Mouse (Mus musculus) brain, embryonic 14.5 days (tissue): ENCODE data around the gene Xylt2. TPM values are rescaled to one million over a fixed set of nuclear protein-coding genes. Genes with fewer than 3 reads are reported as not detected.
A peak's percentile ranks its signal among the peaks of the same experiment; 100 is the strongest.

Source experiments
- DNase-seq: peaks from one replicate; pipeline ENCODE4 v3.0.0-alpha.2; 2011; ENCODE audit warnings: low read depth
- CTCF ChIP-seq: fragments of 200-500 bp; IDR thresholded peaks from 2 replicates; pipeline ENCODE4 v1.5.1; 2012; ENCODE audit warnings: inconsistent platforms, mild to moderate bottlenecking, moderate library complexity, borderline replicate concordance; ENCODE audit not compliant: insufficient read depth, insufficient read length; ENCODE audit errors: extremely low read depth
- POLR2A ChIP-seq: fragments of 200-500 bp; IDR thresholded peaks from 2 replicates; pipeline ENCODE4 v1.6.1; 2012; ENCODE audit warnings: mild to moderate bottlenecking, inconsistent platforms, borderline replicate concordance; ENCODE audit not compliant: poor library complexity, insufficient read depth, insufficient read length, severe bottlenecking; ENCODE audit errors: extremely low read depth
- polyA plus RNA-seq: library from polyadenylated mRNA; depleted of rRNA; stranded (reverse); fragments of >200 nt; gene quantifications from 2 replicates; pipeline ENCODE4 v1.2.3, GENCODE M21; 2012; rRNA removed

Gene Xylt2
- polyA plus RNA-seq, result 19.5 and 24.1 TPM in 2 replicates

DNA sequence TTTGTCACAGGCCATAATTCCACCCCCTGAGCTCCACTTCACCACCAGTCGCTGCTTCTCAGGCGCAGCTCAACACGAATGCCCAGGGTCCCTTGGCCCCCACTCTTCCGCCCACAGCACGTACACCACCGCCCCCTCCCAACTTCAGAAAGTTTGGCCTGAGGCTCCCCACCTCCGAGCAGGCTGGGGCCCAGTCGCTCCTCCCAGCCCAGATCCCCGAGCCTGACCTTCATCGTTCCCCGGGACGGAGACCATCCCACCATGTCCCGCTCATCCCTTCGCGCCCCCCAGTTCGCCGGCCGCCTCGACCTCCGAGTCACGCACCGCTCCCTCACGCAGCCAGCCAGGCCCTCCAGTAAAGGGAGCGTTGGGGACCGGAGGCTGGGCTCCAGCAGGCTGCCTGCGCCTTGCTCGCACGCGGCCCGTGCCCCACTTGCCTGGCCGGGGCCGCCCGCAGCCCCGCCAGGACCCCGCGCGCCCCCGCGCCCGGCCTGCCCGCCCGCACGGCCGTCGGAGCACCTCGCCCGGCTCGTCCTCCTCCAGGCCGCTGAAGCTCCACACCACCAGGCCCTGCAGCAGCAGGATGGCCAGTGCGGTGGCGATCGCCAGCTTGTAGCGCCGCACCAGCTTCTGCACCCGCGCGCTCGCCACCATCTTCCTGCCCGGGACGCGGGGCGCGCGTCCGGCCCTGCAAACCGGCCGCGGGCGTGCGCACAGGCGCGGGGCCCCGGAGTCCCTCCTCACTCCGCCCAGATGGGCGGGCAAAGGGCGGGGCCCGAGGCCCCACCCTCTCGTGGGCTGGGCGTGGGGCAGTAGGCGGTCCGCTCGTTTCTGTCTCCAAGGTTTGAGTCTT, at the start of gene Xylt2:
Gene Xylt2 (minus strand): TSS at position 762 of the 853 bp plus-strand sequence.
- peak; percentile 97 for TF ChIP-seq POLR2A
- TF ChIP-seq CTCF, result no peak
- DNase-seq, result peak; percentile 97

DNA sequence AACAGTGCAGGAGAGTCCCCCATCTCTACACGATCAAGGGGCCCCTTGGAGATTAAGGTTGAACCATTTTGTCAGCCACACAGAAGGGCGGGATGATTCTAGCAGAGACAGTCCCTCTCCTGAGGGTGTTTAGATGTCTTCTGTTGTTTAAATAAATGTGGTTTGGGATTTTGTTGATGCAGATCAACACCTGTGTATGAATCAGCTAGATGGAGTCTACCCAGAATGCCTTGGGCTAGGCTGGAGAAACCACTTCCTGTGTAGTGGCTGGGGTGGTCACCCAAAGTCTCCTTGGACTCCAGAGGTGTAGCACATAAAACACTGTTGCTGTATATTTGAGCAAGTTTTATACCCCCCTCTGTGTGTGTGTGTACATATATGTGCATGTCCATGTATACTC, 41.9 kb upstream of the Xylt2 start:
- TF ChIP-seq CTCF (no peak), POLR2A (no peak)
- DNase-seq, result no peak

DNA sequence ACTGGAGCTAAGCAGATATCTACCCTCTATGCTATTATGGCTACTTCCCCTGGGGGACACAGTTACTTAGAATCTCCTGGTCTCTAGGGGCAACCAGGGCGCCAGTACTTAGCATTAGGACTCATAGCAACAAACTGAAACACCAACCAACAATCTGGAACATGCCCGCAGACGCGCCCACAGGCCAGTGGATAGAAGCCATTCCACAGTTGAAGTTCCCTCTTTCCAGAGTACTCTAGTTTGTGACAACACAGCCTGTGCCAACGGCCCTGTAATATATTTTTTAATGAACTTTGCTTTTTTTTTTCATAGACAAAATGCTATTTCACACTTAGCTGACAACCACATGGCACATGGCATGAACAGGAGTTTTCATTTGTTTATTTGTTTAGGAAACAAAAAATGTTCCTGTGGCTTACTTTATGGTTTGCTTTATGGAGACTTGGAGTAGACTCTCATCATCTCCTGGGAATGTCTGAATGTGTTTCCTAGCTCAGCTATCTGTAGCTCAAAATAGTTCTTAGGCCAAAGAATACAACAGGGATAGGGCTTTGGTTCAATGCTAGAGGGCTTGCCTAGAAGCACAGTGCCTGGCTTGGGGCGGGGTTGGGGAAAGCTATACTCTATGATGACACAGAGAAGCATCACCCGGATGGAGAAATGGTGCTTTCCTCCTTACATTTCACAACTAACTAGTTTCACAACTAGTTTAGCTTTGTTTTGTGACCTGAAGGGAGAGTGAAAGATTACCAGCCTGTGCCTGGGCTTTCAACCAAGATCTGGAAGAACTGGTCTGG, 41.0 kb upstream of the Xylt2 start:
- TF ChIP-seq POLR2A (no peak), CTCF (no peak)
- DNase-seq, result no peak

DNA sequence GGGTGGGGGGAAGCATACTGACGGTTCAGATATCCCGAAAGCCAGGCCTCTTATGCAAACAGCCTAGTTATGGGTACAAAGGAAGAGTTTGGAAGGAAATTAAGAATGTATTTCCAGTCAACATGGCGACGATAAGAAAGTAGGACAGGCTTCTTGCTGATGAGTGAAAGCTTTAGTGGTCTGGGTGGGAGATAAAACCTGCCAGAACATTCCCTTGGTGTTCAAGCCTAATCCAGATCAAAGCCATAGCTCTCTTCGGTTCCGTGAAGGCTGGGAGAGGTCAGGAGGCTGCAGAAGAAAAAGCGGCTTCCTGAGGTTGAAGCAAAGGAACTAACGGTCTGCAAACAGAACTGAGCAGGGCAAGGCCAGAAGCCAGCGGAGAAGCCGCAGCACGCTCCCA, 39.9 kb upstream of the Xylt2 start:
- TF ChIP-seq POLR2A (no peak), CTCF (no peak)
- peak; percentile 13 for DNase-seq

DNA sequence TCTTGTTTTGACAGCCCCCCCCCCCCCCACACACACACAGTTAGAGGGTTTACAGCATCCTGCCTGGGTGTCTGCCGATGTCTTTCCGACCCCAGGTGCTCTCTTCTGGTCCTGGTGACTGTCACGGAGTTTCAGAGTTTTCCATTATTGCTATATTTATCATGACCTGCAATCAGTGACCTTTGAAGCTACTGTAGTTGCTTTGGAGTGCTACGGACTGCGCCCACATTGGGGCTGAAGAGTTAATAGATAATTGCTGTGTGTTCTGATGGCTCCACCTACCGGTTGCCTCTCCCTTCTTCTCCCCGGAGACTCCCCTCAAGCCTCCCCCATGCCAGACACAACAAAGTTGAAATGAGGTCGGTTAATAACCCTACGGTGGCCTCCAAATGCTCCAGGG, 39.4 kb upstream of the Xylt2 start:
- TF ChIP-seq CTCF (peak; percentile 50; the same call in 1 of the 2 replicates), POLR2A (no peak)

DNA sequence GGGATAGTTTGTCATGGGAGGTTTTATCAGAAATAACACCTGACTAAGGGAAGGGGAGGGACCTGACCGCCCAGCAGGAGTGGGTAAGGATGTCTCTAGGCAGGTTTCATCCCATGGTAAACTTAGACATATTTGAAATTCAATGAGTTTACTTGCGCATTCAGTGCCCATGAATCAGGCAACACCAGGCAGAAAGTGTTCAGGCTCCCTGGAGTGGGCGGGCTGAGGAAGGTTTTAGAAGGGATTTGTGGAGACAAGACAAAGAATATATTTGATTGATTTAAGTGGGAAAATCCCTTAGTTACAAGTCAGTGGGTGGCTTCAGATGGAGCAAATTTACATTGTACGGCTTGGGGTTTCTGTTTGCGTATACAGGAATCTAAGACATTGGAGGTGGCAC, 38.3 kb upstream of the Xylt2 start:
- TF ChIP-seq POLR2A (no peak), CTCF (no peak)
- no peak for DNase-seq

More for the DNA sequence above, 39.4 kb upstream of the Xylt2 start:
- peak; percentile 64 for DNase-seq

DNA sequence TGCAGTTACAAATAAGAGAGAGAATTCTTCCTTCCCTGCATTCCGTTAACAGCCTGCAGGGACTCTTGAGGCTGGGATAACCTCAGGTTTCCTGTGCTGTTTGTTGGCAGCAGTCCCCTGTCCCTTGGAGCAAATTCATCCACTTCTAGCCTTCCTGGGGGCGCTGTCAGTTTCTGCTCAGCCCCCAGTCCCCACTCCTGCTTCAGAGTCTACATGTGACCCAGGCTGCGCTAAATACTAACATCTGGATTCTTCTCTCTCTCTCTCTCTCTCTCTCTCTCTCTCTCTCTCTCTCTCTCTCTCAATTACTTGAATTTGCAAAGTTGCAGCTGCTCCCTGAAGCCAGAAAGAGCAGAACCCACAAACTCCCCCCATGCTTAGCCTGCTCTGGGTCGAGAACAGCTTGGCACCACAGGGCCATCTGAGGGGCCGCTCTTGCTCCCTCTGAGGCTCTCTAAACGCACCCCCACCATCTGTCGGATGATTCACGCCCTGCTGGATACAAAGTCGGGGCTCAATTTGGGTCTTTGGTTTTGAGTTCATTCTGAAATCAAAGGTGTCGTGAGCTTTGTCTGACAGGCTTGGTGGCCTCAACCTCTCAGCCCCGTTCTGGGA, 36.0 kb upstream of the Xylt2 start:
- peak; percentile 17 for DNase-seq
- TF ChIP-seq CTCF (no peak), POLR2A (no peak)

DNA sequence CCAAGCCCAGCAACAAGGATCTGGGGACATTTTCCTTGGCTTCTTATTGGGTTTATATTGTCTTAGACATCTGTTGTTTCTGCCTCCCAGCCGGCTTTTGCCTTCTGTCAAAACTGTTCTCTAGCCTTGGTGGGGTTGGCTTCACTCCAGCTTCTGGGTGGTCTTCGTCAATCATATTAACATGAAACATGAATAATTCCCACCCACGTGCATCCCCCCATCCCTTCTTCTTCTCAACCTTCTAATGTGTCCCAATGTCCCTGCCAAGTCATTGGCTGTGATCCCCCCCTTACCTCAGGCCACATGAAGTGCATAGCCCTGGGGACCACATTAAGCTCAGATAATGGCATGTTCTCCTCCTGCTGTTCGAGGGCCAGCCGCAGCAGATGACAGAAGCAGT, 27.2 kb upstream of the Xylt2 start, which contains the start of gene Gm11541:
Gene Gm11541 (minus strand): TSS at position 28 of the 400 bp plus-strand sequence.
- TF ChIP-seq POLR2A (no peak), CTCF (no peak)
- peak; percentile 72 for DNase-seq

DNA sequence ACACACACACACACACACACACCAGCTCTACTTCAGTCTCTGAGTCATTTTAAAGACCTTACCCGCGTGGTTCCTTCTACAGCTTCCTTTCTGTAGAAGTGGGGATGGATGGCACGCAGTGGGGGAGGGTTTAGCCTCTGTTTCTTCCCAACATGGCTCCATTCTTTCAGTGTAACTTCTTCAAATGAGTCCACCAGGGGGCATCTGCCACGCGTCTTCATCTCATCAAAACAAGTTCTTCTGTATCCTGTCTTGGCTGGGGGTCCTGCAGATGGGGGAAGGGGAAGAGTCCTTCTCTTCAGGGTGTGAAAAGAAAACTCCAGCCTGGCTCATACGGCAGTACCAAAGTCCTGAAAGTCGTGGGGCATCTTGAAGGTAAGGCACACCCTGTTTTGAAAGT, 26.7 kb upstream of the Xylt2 start:
- peak; percentile 62 for DNase-seq
- no peak for TF ChIP-seq CTCF
- no peak for TF ChIP-seq POLR2A

DNA sequence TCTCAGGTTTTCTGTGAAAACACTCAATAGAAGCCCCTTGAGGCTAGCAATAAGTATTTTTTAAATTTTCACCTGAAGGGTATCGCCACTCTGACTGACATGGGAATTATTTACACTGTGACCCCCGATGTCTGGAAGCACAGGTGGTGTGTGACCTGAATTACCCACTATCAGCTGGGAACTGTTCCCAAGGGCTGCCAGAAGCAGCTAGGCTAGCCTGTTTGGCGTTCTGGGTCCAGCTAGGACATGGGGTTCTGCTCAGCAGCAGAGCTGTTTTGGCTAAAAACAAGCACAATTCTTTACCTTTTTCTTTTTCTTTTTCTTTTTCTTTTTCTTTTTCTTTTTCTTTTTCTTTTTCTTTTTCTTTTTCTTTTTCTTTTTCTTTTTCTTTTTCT, 24.9 kb upstream of the Xylt2 start:
- TF ChIP-seq CTCF, result no peak
- no peak for TF ChIP-seq POLR2A
- DNase-seq, result no peak
